Mouse (Mus musculus): ENCODE measurements at regions not wholly inside any gene's neighbourhood (a gene's known extent, or its start where the extent isn't known, plus 50 kb on each side); places are given as distances from the start of the nearest gene placed in this dataset.

DNA sequence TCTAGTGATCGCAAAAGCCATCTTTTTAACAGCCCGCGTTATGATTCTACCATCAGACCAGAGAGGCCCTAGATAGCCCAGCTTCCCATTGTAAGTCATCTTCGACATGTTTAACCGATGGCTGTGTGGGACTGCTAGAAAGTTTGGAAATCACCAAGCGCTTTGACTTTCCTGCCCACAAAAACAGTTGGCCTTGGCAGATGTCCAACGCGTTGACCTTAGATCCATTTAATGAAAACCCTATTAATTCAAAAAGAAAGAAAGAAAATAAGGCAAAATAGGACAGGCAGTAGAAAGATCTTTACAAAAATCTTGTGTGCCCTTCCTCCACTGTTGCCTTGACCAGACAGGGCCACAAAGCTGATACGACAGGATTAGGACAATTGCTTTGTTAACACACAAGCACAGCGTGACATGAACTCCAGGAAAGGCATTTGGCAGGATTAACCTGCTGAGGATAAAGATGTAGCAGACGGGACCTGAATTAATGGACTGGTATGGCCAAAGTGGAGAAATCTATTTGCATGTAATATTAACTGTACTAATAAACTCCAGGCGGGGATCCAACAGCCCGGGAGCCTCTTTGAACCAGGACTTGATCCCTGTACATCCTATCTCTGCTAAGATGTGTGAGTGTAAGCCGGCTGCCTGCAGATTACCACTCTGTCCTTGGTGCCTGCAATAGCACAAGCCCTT is 69.0 kb upstream of the Topaz1 start:
- TF ChIP-seq POLR2A (IDR thresholded peaks at IDR 0.05; ENCODE audit: low read depth, low read length) = no peak
- TF ChIP-seq CTCF (conservative IDR thresholded peaks at IDR 0.05; ENCODE audit: insufficient read depth, insufficient read length, low read depth, low read length) = no peak

All from kidney, adult 2 months (tissue).